ENCODE assay signal across 8 mouse cellular contexts in genomic region chr9:114639186-114639748, GRCm38 (mm10). TPM values are rescaled to one million over a fixed set of nuclear protein-coding genes. Genes with fewer than 3 reads are reported as not detected.
DNase-seq lines count a peak whose midpoint lies in the region; ATAC-seq and TF ChIP-seq lines count a peak whose summit lies in the region.

No protein-coding gene starts in this region.

- H3K27ac ChIP-seq in heart, embryonic 12.5 days (ENCODE audit: poor library complexity, severe bottlenecking) = peak overlapping the region; percentile 87
- H3K27ac ChIP-seq in embryonic facial prominence, embryonic 11.5 days (replicated peaks; ENCODE audit: low read depth, low read length) = peak overlapping the region; percentile 76
- peak overlapping the region; percentile 86; the same call in 1 of the 2 replicates for H3K27ac ChIP-seq in limb, embryonic 12.5 days
- no peak overlapping the region for H3K27ac ChIP-seq in olfactory bulb, adult 2 months (ENCODE audit: insufficient read depth, low read depth, low read length)

- peak overlapping the region; percentile 91 for H3K9ac ChIP-seq in heart, embryonic 12.5 days
- H3K9ac ChIP-seq in embryonic facial prominence, embryonic 11.5 days (replicated peaks; ENCODE audit: low read length) = peak overlapping the region; percentile 80
- peak overlapping the region; percentile 83 for H3K9ac ChIP-seq in limb, embryonic 12.5 days (replicated peaks)

- WGBS in heart, embryonic 12.5 days = 13% methylated on average over 18 of the region's 18 CpGs
- WGBS in embryonic facial prominence, embryonic 11.5 days = 14% methylated on average over 18 of the region's 18 CpGs
- WGBS in limb, embryonic 12.5 days = 17% methylated on average over 18 of the region's 18 CpGs
- WGBS in olfactory bulb, adult 2 months = 13% methylated on average over 18 of the region's 18 CpGs

- peaks cover 23% of the 10 kb centered on the region for H3K27me3 ChIP-seq in heart, embryonic 12.5 days (replicated peaks)
- no peaks in the 10 kb centered on the region for H3K27me3 ChIP-seq in embryonic facial prominence, embryonic 11.5 days (ENCODE audit: control insufficient read depth, insufficient read depth, low read length)
- H3K27me3 ChIP-seq in limb, embryonic 12.5 days = peaks cover 16% of the 10 kb centered on the region

- ATAC-seq in heart, embryonic 12.5 days (ENCODE audit: insufficient number of reproducible peaks, low FRiP score) = peak; percentile 36; the same call in 1 of the 2 replicates
- ATAC-seq in embryonic facial prominence, embryonic 11.5 days (replicated peaks; ENCODE audit: insufficient number of reproducible peaks, low FRiP score, low TSS enrichment, low read depth) = 0 out of 2 replicates have a peak, but pooled peaks have one; percentile 1
- peak; percentile 27; the same call in 1 of the 2 replicates for ATAC-seq in limb, embryonic 12.5 days (ENCODE audit: insufficient number of reproducible peaks, insufficient read depth, low FRiP score, low TSS enrichment, low read depth)

- DNase-seq in heart, postnatal 36 days = no peak
- DNase-seq in A20 (ENCODE audit: low read depth, low spot score) = peak; percentile 56
- peak; percentile 31 for DNase-seq in embryonic facial prominence, embryonic 11.5 days (ENCODE audit: low spot score)
- no peak for DNase-seq in ovary, postnatal 14 days (ENCODE audit: low spot score)
- no peak for DNase-seq in layer of hippocampus, adult 9-10 months (ENCODE audit: low spot score)

- peaks cover 12% of the 10 kb centered on the region for H3K36me3 ChIP-seq in heart, embryonic 12.5 days
- H3K36me3 ChIP-seq in embryonic facial prominence, embryonic 11.5 days (replicated peaks; ENCODE audit: control insufficient read depth, insufficient read depth, low read depth, low read length) = no peaks in the 10 kb centered on the region
- peaks cover 13% of the 10 kb centered on the region for H3K36me3 ChIP-seq in limb, embryonic 12.5 days

- TF ChIP-seq POLR2A in olfactory bulb, adult 2 months (IDR thresholded peaks at IDR 0.05; ENCODE audit: insufficient read depth, low read depth, low read length) = no peak

- H3K9me3 ChIP-seq in heart, embryonic 12.5 days (replicated peaks) = no peaks in the 10 kb centered on the region
- no peaks in the 10 kb centered on the region for H3K9me3 ChIP-seq in embryonic facial prominence, embryonic 11.5 days (replicated peaks; ENCODE audit: control insufficient read depth, low read length)
- H3K9me3 ChIP-seq in limb, embryonic 12.5 days = no peaks in the 10 kb centered on the region

- intact Hi-C loops in heart, postnatal 36 days (cut with DNase I) = no loop called here

- peak overlapping the region; percentile 87 for H3K4me2 ChIP-seq in heart, embryonic 12.5 days
- peak overlapping the region; percentile 81 for H3K4me2 ChIP-seq in embryonic facial prominence, embryonic 11.5 days (ENCODE audit: low read depth, low read length)
- H3K4me2 ChIP-seq in limb, embryonic 12.5 days = peak overlapping the region; percentile 89

- no peak for TF ChIP-seq CTCF in olfactory bulb, adult 2 months (IDR thresholded peaks at IDR 0.05; ENCODE audit: insufficient read depth, low read depth, low read length)

- peaks cover 25% of the 10 kb centered on the region for H3K4me1 ChIP-seq in heart, embryonic 12.5 days (replicated peaks)
- no peaks in the 10 kb centered on the region for H3K4me1 ChIP-seq in embryonic facial prominence, embryonic 11.5 days (ENCODE audit: control insufficient read depth, insufficient read depth, low read length)
- H3K4me1 ChIP-seq in limb, embryonic 12.5 days (replicated peaks) = peaks cover 7% of the 10 kb centered on the region
- peaks cover 20% of the 10 kb centered on the region for H3K4me1 ChIP-seq in olfactory bulb, adult 2 months (ENCODE audit: control insufficient read depth, insufficient read depth, low read length)

- peak overlapping the region; percentile 91 for H3K4me3 ChIP-seq in heart, embryonic 12.5 days
- peak overlapping the region; percentile 89 for H3K4me3 ChIP-seq in embryonic facial prominence, embryonic 11.5 days (ENCODE audit: low read depth, low read length)
- peak overlapping the region; percentile 83 for H3K4me3 ChIP-seq in limb, embryonic 12.5 days (replicated peaks)
- peak overlapping the region; percentile 94 for H3K4me3 ChIP-seq in olfactory bulb, adult 2 months (ENCODE audit: insufficient read depth, low read depth, low read length)

RNA-seq across cellular contexts. Expression of gene Cnot10, which starts 0.7 kb away (rescaled TPM):
- 39.4 and 40.8 TPM in 2 replicates for polyA plus RNA-seq in heart, embryonic 12.5 days (2016; fragmentation: Nextera tagmentation; extraction: Ambion mirVana)
- 10 to 100 TPM; 21.2 to 23.0 TPM for total RNA-seq in heart, postnatal 36 days (2021)
- polyA plus RNA-seq in embryonic facial prominence, embryonic 11.5 days (2014; fragmentation: Nextera tagmentation; extraction: Ambion mirVana) = 72.8 and 76.4 TPM in 2 replicates
- 81.9 and 82.2 TPM in 2 replicates for polyA plus RNA-seq in limb, embryonic 12.5 days (2016; fragmentation: Nextera tagmentation; extraction: Ambion mirVana)
- polyA plus RNA-seq in olfactory bulb, adult 2 months (2012; ENCODE audit: insufficient read depth, insufficient read length, low replicate concordance, missing spikeins) = not detected in 2 replicates

RNA-seq across cellular contexts. Expression of gene Dync1li1, which starts 49.3 kb away (rescaled TPM):
- polyA plus RNA-seq in heart, embryonic 12.5 days (2016; fragmentation: Nextera tagmentation; extraction: Ambion mirVana) = 78.3 and 81.8 TPM in 2 replicates
- 10 to 100 TPM; 69.9 to 88.1 TPM for total RNA-seq in heart, postnatal 36 days (2021)
- polyA plus RNA-seq in embryonic facial prominence, embryonic 11.5 days (2014; fragmentation: Nextera tagmentation; extraction: Ambion mirVana) = 67.8 TPM in 2 replicates
- 69.0 and 77.4 TPM in 2 replicates for polyA plus RNA-seq in limb, embryonic 12.5 days (2016; fragmentation: Nextera tagmentation; extraction: Ambion mirVana)
- not detected in 2 replicates for polyA plus RNA-seq in olfactory bulb, adult 2 months (2012; ENCODE audit: insufficient read depth, insufficient read length, low replicate concordance, missing spikeins)

Comparison
In these comparisons a context has a peak if more than half of its experiments do, and no peak if none do; other contexts are left out.
1. DNase-seq: peak in A20 (single experiment) and embryonic facial prominence, embryonic 11.5 days (single experiment); none in heart, postnatal 36 days (0 of 2), ovary, postnatal 14 days (single experiment) and layer of hippocampus, adult 9-10 months (single experiment).
2. RNA of gene Dync1li1, which starts 49.3 kb away (polyA plus RNA-seq): 78.3 to 81.8 TPM in heart, embryonic 12.5 days, 69.0 to 77.4 TPM in limb, embryonic 12.5 days and 67.8 TPM in embryonic facial prominence, embryonic 11.5 days; not detected in olfactory bulb, adult 2 months; every median in the first group is over 10 times any median in the second.
3. Peak in every context shown above with its lines, with median percentiles within 50 percentile points of each other: ATAC-seq, H3K4me2 ChIP-seq, H3K4me3 ChIP-seq and H3K9ac ChIP-seq.